Mouse (Mus musculus): ENCODE data around the gene Lsp1. TPM values are rescaled to one million over a fixed set of nuclear protein-coding genes. Genes with fewer than 3 reads are reported as not detected.

Lsp1 gene
- polyA plus RNA-seq, 1 experiment from 2014 or later, result 211 TPM

GRCm38 (mm10) chr7:142433623-142434022 lies 27.0 kb upstream of the Lsp1 start:
- H3K36me3 ChIP-seq, result no peaks in the 10 kb centered on the region
- ATAC-seq (ENCODE audit: insufficient read depth, low FRiP score, low read depth), result no peak
- no peak overlapping the region for H3K4me3 ChIP-seq (replicated peaks)
- H3K4me2 ChIP-seq, result peak overlapping the region; percentile 1; the same call in 1 of the 2 replicates
- H3K9me3 ChIP-seq, result no peaks in the 10 kb centered on the region
- H3K27me3 ChIP-seq (replicated peaks), result no peaks in the 10 kb centered on the region
- 19% methylated on average over 19 of the region's 19 CpGs for WGBS
- H3K4me1 ChIP-seq, result peaks cover 41% of the 10 kb centered on the region
- H3K27ac ChIP-seq, result peak overlapping the region; percentile 67; the same call in 1 of the 2 replicates
- H3K9ac ChIP-seq, result no peak overlapping the region

DNA sequence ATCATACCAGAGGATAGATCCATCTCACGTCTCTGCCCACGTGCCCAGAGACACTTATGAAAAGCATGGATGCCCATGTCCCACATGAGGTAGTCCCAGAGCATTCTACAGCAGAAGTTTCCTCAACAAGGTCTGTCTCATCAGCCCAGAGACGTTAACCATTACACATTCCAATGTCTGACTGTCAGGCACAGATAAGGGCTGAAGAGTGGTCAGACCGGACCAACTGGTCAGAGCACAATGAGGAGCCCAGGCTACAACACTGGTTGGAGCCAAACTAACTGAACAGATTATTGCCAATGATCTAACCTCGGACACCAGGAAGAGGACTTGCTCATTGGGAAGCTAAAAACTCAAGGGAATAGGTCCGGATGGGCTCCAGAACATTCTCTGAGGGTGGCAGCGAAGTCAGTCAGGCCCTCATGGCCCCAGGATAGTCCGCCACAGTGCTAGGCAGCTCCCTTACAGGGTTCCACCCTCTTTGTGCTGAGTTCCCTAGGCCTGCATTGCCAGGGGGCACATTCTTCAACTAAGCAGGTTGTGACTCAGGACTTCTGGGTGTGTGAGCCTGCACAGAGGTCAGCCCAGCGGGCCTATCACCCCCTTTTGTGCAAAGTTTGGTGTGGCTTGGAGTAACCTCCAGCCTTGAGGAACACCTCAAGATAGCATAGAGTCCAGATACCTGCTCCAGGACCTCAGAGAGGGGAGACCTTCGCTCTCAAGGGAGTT lies 26.3 kb upstream of the Lsp1 start, which contains the start of gene Syt8:
TSS of gene Syt8 (plus strand) at position 714 of the 729 bp plus-strand sequence.
- Histone ChIP-seq H3K27me3 (replicated peaks) (no peaks in the 10 kb centered on the region), H3K4me3 (replicated peaks) (no peak within 1 kb of the TSS), H3K36me3 (no peaks in the 10 kb centered on the region), H3K9ac (no peak within 1 kb of the TSS), H3K4me2 (peak within 1 kb of the TSS; percentile 1; the same call in 1 of the 2 replicates), H3K9me3 (no peaks in the 10 kb centered on the region), H3K4me1 (peaks cover 41% of the 10 kb centered on the region), H3K27ac (peak within 1 kb of the TSS; percentile 67)
- WGBS, result 70% methylated on average over 10 of the region's 10 CpGs
- ATAC-seq (ENCODE audit: insufficient read depth, low FRiP score, low read depth), result peak; percentile 65

DNA sequence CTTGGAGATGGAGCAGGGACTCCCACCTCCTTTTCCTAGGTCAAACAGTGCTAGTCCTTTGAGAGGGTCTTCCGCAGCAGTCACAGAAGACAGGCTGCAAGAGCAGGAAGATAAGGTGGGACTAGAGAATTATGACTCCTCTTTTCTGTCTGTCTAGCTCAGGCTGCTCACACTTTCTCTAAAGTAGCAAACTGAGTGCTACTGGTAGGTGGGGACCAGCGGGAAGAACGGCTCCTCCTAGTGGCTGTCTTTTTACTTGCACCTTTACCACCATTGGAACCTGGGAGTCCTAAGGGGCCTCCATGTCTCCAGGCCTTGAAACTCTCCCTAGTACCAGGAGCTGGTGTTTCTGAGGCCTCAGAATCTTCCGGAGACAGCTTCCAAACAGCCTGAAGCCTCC lies 25.1 kb upstream of the Lsp1 start:
- Histone ChIP-seq H3K4me1 (peaks cover 35% of the 10 kb centered on the region), H3K9ac (no peak overlapping the region), H3K36me3 (no peaks in the 10 kb centered on the region), H3K4me3 (replicated peaks) (no peak overlapping the region), H3K9me3 (no peaks in the 10 kb centered on the region), H3K27ac (peak overlapping the region; percentile 67), H3K27me3 (replicated peaks) (no peaks in the 10 kb centered on the region), H3K4me2 (no peak overlapping the region)
- ATAC-seq (ENCODE audit: insufficient read depth, low FRiP score, low read depth), result no peak
- 22% methylated on average over 4 of the region's 4 CpGs for WGBS

- Histone ChIP-seq H3K4me3 (replicated peaks) (no peak overlapping the region), H3K4me1 (peaks cover 49% of the 10 kb centered on the region), H3K9me3 (no peaks in the 10 kb centered on the region), H3K9ac (no peak overlapping the region), H3K36me3 (no peaks in the 10 kb centered on the region), H3K27ac (peak overlapping the region; percentile 63; the same call in 1 of the 2 replicates), H3K27me3 (replicated peaks) (no peaks in the 10 kb centered on the region), H3K4me2 (no peak overlapping the region)
- 78% methylated on average over 5 of the region's 5 CpGs for WGBS
- ATAC-seq (ENCODE audit: insufficient read depth, low FRiP score, low read depth), result peak; percentile 11; the same call in 1 of the 2 replicates
Measured at GRCm38 (mm10) chr7:142437324-142437723, 23.3 kb upstream of the Lsp1 start.

DNA sequence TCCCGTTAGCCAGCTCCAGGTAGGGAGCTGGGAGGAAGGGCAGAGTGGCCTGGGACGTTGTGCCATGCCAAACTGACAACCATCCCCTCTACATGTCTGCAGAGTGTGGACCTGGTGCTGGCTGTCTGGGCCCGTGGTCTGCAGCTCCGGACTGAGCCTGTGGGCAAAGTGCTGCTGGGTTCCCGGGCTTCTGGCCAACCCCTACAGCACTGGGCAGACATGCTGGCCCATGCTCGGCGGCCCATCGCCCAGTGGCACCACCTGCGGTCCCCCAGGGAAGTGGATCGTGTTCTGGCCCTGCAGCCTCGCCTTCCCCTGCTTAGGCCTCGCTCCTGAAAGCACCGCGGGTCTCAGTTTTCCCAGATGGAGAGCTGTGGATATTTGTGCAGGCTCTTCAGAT lies 20.6 kb upstream of the Lsp1 start:
- H3K9me3 ChIP-seq, result no peaks in the 10 kb centered on the region
- peaks cover 31% of the 10 kb centered on the region for H3K4me1 ChIP-seq
- no peaks in the 10 kb centered on the region for H3K36me3 ChIP-seq
- H3K9ac ChIP-seq, result no peak overlapping the region
- H3K4me2 ChIP-seq, result no peak overlapping the region
- WGBS, result 83% methylated on average over 14 of the region's 14 CpGs
- no peak overlapping the region for H3K4me3 ChIP-seq (replicated peaks)
- ATAC-seq (ENCODE audit: insufficient read depth, low FRiP score, low read depth), result no peak
- peak overlapping the region; percentile 77 for H3K27ac ChIP-seq
- H3K27me3 ChIP-seq (replicated peaks), result no peaks in the 10 kb centered on the region

DNA sequence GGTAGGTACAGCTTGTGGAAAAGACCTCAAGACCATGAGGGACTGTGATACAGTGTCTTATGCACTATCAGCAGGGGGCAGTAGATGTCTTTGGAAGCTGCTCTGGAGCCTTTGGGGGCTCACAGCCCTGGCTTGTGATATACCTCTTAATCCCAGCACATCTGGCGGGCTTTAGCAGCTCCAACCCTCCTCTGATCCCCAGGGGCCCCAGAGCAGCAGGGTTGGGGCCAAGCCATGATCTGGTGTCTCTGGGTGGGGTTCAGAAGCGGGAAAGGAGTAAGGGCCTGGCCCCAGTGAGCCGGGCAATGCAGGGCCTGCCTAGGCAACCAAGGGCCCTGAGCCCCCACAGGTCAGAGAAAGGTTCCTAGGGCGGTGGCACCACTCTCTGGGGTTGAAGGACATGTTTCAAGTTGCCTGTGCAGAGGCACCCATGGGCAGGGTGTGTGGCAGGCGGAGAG lies 19.9 kb upstream of the Lsp1 start:
- ATAC-seq (ENCODE audit: insufficient read depth, low FRiP score, low read depth), result peak; percentile 70
- 36% methylated on average over 5 of the region's 5 CpGs for WGBS

DNA sequence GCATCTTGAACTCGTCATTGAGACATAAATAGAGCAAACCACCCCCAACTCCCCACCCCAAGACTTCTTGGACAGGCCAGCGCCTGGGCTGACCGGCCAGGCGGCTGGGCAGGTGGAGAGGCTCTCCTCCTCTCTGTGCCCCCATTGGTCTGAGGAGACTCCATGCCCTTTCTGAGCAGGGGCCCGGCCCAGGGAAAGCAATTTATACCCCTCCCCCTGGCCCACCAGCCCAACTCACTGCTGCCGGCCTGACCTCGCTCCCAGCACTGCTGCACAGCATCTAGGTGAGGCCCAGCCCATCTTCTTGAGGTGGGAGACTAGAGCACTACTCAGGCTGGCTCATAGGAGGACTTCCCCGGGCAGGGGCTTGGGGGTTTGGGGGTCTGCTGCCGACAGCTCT lies 19.0 kb upstream of the Lsp1 start, which contains the start of gene Tnni2:
TSS of gene Tnni2 (plus strand) at position 224 of the 400 bp plus-strand sequence.
- H3K4me3 ChIP-seq (replicated peaks), result no peak within 1 kb of the TSS
- ATAC-seq (ENCODE audit: insufficient read depth, low FRiP score, low read depth), result no peak
- no peaks in the 10 kb centered on the region for H3K9me3 ChIP-seq
- no peaks in the 10 kb centered on the region for H3K27me3 ChIP-seq (replicated peaks)
- H3K4me2 ChIP-seq, result peak within 1 kb of the TSS; percentile 16; the same call in 1 of the 2 replicates
- H3K27ac ChIP-seq, result peak within 1 kb of the TSS; percentile 77
- H3K4me1 ChIP-seq, result peaks cover 28% of the 10 kb centered on the region
- WGBS, result 74% methylated on average over 9 of the region's 9 CpGs
- no peaks in the 10 kb centered on the region for H3K36me3 ChIP-seq
- H3K9ac ChIP-seq, result no peak within 1 kb of the TSS

More for the DNA sequence above, 19.9 kb upstream of the Lsp1 start:
- Histone ChIP-seq H3K9me3 (no peaks in the 10 kb centered on the region), H3K27me3 (replicated peaks) (no peaks in the 10 kb centered on the region), H3K9ac (no peak overlapping the region), H3K4me2 (peak overlapping the region; percentile 16; the same call in 1 of the 2 replicates), H3K36me3 (no peaks in the 10 kb centered on the region), H3K4me3 (replicated peaks) (no peak overlapping the region), H3K4me1 (peaks cover 31% of the 10 kb centered on the region), H3K27ac (peak overlapping the region; percentile 77)

DNA sequence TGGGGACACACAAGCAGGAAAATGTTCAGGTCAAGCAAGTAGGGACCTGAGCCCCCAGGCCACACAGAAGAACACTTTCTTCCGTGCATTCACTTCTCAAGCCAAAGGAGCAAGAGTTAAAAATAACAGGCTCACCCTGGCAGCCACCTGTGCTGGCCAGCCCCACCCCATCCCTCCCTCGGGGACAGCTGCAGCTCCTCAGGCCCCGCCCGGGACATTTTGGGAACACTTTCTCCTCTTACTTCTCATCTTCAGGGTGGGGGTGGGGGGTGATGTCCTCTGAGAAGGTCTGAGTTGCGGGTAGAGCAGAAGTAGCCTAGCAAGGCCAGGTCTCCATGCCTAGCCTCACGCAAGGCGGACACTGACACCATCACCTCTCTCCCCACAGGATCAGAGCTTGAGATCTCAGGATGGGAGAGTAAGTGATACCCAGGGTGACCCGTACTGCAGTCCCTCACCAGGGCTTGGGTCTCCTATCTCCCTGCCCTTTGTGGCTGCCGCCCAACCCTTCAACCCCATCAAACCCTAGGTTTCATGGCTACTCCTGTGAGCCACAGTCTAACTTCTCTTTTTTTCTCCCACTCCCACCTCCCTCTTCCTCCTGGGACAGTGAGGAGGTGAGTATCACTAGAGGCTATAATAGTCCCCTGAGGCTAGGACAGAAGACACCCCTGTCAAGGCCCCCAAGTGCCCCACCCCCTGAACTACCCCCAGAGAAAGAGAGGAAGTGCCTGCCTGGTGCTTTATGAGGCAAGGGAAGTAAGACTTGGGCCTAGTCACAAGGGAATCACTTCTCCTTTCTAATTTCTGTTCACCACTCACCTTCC lies 18.3 kb upstream of the Lsp1 start:
- no peak overlapping the region for H3K4me2 ChIP-seq
- no peaks in the 10 kb centered on the region for H3K36me3 ChIP-seq
- H3K27ac ChIP-seq, result peak overlapping the region; percentile 77
- no peak overlapping the region for H3K4me3 ChIP-seq (replicated peaks)
- no peaks in the 10 kb centered on the region for H3K27me3 ChIP-seq (replicated peaks)
- ATAC-seq (ENCODE audit: insufficient read depth, low FRiP score, low read depth), result no peak
- WGBS, result 59% methylated on average over 9 of the region's 9 CpGs
- H3K4me1 ChIP-seq, result peaks cover 23% of the 10 kb centered on the region
- no peak overlapping the region for H3K9ac ChIP-seq
- H3K9me3 ChIP-seq, result no peaks in the 10 kb centered on the region

GRCm38 (mm10) chr7:142442908-142443420 lies 17.6 kb upstream of the Lsp1 start:
- H3K9ac ChIP-seq, result no peak overlapping the region
- WGBS, result 95% methylated on average over 7 of the region's 7 CpGs
- no peak for ATAC-seq (ENCODE audit: insufficient read depth, low FRiP score, low read depth)
- no peak overlapping the region for H3K4me3 ChIP-seq (replicated peaks)
- no peaks in the 10 kb centered on the region for H3K9me3 ChIP-seq
- peaks cover 21% of the 10 kb centered on the region for H3K4me1 ChIP-seq
- H3K4me2 ChIP-seq, result no peak overlapping the region
- no peaks in the 10 kb centered on the region for H3K27me3 ChIP-seq (replicated peaks)
- H3K27ac ChIP-seq, result peak overlapping the region; percentile 27
- H3K36me3 ChIP-seq, result no peaks in the 10 kb centered on the region

DNA sequence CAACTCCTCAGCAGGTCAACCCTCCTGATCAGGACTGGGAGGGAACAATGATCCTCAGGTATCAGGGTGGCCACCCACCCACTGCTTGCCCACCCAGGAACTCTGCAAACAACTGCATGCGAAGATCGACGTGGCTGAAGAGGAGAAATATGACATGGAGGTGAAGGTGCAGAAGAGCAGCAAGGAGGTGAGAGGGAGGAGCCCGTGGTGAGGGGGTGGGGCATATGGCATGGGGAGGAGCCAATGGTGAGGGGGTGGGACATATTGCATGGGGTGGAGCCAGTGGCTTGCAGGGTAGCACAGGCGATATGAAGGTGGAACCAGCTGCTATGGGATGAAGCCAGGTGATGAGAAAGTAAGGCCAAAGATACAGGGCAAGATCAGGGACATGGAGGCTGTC lies 17.1 kb upstream of the Lsp1 start:
- no peak for ATAC-seq (ENCODE audit: insufficient read depth, low FRiP score, low read depth)
- H3K4me3 ChIP-seq (replicated peaks), result no peak overlapping the region
- H3K27ac ChIP-seq, result 0 out of 2 replicates have a peak overlapping the region, but pooled peaks have one; percentile 27
- H3K27me3 ChIP-seq (replicated peaks), result no peaks in the 10 kb centered on the region
- H3K4me1 ChIP-seq, result peaks cover 21% of the 10 kb centered on the region
- H3K9ac ChIP-seq, result no peak overlapping the region
- H3K4me2 ChIP-seq, result no peak overlapping the region
- H3K9me3 ChIP-seq, result no peaks in the 10 kb centered on the region
- 83% methylated on average over 5 of the region's 5 CpGs for WGBS
- H3K36me3 ChIP-seq, result no peaks in the 10 kb centered on the region

GRCm38 (mm10) chr7:142444171-142444570 lies 16.4 kb upstream of the Lsp1 start:
- Histone ChIP-seq H3K4me1 (peaks cover 21% of the 10 kb centered on the region), H3K4me2 (no peak overlapping the region), H3K27ac (no peak overlapping the region), H3K27me3 (replicated peaks) (no peaks in the 10 kb centered on the region), H3K4me3 (replicated peaks) (no peak overlapping the region), H3K9ac (no peak overlapping the region), H3K36me3 (no peaks in the 10 kb centered on the region), H3K9me3 (no peaks in the 10 kb centered on the region)
- ATAC-seq (ENCODE audit: insufficient read depth, low FRiP score, low read depth), result no peak
- 89% methylated on average over 6 of the region's 6 CpGs for WGBS
